Mouse (Mus musculus): ENCODE results near the gene Tcaim.
A peak's percentile ranks its signal among the peaks of the same experiment; 100 is the strongest.
"Not testable (repeated sequence)": the region's sequence is repeated elsewhere in the genome, so short reads cannot be mapped to it uniquely, and the experiment has no call there.

The Tcaim gene

GRCm38 (mm10) chr9:122805053-122805844, at the start of gene Tcaim:
TSS of gene Tcaim (plus strand) at chr9:122805539.
- peak; percentile 86 for DNase-seq (ENCODE audit: low read depth, low spot score)

DNA sequence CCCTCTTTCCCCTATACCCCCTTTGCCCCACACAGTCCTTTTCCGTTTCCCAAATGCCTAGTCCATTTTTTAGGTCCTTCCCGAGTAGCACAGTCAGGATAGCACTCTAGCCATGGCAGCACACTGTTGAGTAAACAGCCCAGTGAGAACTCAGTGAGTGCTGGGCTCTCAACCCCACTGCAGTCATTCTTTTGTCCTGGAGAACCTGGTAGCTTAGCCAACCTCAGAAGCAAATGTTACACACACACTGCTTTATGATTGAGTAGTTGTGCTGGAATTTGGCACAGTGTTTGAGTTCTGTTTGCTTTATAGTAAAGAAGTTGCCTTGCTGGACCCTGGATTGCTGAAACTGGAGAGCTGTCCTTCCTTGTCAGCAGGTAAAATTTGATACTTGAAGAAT, 47.7 kb upstream of the Tcaim start:
- no peak for DNase-seq (ENCODE audit: low read depth, low spot score)

- DNase-seq (ENCODE audit: low read depth, low spot score): no peak
These were observed 45.2 kb upstream of the Tcaim start for GRCm38 (mm10) chr9:122760111-122760510.

- DNase-seq (ENCODE audit: low read depth, low spot score): no peak
These were observed 20.1 kb upstream of the Tcaim start for GRCm38 (mm10) chr9:122785231-122785630.

DNA sequence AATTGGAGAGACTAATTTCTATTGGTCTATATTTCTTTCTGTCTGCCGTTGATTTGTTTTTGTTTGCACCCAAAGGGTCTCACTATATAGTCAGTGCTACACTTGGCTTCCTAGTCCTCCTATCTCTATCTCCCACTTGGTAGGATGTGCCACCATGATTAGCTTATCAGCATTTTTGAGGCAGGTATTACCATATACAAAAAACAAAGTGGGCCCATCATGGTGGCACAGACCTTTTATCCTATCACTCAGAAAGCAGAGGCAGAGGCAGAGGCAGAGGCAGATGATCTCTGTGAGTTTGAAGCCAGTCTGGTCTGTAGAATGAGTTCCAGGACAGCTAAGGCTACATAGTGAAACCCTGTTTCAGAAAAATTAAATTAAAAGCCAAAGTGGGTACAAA, 18.8 kb upstream of the Tcaim start:
- no peak for DNase-seq (ENCODE audit: low read depth, low spot score)

- DNase-seq (ENCODE audit: low read depth, low spot score): no peak
These were observed 554 bp downstream of the Tcaim start for GRCm38 (mm10) chr9:122805845-122806341.

DNA sequence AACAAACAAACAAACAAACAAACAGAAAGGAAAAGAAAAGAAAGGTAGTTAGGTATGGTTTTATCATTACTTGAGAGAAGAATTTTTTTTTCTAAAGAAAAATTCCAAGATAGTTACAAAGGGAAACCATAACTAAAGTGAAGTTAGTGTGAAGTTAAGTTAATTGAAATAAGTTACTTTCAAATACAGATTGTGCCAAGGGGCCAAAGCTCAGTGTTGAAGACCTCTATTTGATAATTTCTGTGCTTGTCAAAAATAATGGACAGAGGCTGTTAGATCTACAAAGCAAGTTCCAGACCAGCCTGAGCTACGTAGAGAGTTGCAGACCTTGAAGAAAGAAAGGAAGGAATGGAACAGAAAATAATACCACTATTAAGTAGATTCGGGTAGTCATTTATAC, 1.8 kb downstream of the Tcaim start:
- DNase-seq (ENCODE audit: low read depth, low spot score): no peak

- no peak for DNase-seq (ENCODE audit: low read depth, low spot score)
These were observed 4.9 kb downstream of the Tcaim start for GRCm38 (mm10) chr9:122810212-122810611.

DNA sequence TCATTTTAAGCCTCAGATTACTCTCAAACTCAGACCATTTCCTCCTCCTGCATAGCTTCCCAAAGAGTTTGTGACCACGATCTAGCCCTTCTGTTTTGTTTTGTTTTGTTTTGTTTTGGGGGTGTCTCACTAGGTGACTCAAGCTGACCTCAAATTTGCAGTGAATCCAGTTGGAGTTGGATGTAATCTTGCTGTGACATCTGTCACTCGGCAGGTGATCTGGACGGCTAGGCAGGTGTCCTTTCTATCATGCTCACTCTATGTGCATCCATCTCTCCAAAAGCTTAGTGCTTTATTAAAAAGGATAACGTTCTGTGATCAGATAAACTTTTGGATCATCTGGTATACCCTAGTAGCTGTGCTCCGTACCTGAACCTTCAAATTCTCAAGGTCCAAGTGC, 7.0 kb downstream of the Tcaim start:
- DNase-seq (ENCODE audit: low read depth, low spot score): no peak

- no peak for DNase-seq (ENCODE audit: low read depth, low spot score)
These were observed 9.4 kb downstream of the Tcaim start for GRCm38 (mm10) chr9:122814775-122815174.

DNA sequence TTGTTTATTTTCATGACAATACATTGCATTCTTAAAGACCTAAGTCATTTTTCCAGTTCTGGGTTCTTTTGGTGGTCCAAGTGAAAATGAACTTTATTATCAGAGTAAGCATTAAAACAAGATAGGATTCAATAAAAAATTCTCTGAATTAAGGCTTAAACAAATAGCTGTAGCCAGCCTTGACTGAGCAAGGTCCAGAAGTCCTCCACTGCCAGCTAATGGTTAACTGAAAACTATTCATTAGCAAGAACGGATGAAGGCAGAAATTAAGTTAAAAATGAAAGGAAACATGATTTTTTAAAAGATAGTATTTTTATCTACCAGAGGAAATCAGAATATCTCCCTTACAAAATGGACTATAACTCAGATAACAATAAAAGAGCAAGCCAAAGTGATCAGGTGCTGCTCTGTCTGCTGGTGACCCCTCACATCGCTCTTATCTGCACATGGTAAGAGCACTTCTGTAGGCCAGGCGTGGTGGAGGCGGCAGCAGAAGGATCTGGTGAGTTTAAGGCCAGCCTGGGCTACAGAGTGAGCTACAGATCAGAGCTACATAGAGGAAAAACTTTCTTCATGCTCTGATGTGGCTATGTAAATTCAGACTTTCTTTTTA, 10.0 kb downstream of the Tcaim start:
- DNase-seq (ENCODE audit: low read depth, low spot score): no peak

DNA sequence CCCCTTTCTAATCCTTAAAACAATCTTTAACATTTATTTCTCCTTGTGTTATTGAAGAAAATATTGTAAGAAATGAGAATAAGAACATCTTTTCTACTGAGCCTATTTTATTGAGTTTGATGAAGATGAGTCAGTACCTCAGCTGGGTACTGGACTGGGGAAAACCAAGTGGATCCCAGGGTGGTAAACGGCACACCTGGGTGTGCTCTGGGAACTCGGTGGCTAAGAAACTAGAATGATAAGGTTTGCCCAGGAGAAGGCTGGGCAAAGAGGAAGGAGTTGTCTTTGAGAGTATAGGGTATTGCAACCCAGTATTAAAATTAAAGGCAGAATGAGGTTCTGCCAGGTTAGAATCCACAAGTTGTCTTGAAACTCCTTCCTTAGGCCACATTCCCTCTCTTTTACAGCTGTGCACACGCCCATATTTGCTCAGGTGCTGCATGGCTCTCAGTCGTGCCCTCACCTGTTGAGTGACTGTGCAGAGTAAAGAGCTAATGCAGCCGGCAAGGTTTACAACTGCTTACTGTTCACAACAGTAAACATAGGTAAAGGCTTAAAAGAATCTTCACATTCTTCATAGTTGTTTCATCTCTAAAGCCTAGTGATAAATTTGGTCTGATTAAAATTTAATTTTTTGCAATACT, 18.2 kb downstream of the Tcaim start:
- DNase-seq (ENCODE audit: low read depth, low spot score): no peak

DNA sequence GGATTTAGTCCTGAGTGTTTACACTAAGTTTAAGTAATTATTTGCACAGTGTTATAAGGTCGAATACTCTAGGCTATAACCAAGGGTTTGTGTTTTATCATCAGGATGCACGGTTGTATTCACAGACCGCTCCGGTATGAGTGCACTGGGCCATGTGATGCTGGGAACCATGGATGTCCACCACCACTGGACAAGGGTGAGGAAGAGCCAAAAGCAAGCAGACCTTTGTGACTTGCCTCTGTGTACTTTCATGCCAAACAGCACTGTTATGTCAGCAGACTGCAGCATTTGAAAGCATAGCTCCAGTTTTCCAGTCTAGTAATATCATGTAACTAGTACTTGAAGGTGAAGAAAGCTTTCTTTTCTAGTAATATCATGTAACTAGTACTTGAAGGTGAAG, 21.4 kb downstream of the Tcaim start:
- DNase-seq (ENCODE audit: low read depth, low spot score): no peak

DNA sequence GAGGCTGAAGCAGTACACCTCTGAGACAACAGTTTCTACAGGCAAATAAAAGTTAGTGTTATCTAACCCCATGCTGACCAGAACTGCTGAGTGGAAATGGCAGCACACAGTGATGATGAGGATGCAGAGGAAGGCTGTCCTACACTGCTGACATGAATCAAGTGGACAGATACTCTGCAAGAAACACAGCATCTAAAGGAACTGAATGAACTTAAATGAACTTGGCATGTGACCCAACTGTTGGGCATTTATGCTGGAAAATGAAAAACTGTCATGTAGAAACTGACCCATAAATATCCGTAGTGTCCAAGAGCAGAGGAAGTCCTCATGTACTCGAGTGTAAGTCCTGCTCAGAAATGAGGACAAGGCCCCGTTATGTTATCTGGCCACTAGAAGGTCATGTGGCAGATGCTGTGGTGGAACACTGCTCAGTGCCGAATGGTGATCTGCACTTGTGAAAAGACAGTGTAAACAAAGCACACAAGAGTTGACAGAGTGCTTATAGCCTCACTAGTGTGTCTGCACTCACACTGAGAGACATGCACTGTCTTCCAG, 24.6 kb downstream of the Tcaim start:
- DNase-seq (ENCODE audit: low read depth, low spot score): no peak

- DNase-seq (ENCODE audit: low read depth, low spot score): no peak
These were observed 30.8 kb downstream of the Tcaim start for GRCm38 (mm10) chr9:122836126-122836525.

DNA sequence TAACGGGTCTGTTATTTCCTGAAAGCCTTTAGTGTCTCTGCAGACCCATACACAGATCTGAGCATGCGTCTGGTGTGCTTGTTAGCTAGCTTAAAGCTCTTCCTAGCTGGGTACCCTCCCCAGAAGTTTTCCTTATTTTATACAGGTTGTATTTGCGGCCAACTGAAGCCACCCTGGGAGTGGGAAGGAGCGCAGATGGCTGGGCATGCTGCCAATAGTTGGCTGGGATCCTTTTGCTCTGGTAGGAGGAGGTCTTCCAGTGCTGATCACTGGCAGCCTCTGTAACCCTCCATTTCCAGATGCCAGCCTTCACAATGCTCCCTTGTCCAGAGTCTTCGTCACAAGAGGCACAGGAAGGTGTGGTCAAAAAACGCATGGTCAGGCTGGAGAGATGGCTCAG, 31.5 kb downstream of the Tcaim start:
- DNase-seq (ENCODE audit: low read depth, low spot score): peak; percentile 38

DNA sequence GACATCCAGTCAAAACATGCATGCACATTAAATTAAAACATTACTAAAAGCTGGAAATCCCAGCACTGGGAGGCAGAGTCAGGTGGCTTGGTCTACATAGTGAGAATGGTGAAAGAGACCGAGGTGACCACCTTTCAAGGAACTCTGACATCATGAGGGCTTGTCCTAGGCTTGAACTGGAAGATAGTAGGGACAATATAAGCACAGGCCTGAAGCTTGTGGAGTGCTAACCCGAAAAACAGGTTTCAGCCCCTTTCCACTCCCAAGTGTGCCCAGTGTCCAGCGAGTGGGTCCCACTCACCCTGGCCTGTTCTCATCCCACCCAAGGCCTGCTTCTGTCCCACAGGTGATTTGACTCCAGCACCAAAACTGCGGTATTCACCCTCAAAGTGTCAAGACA, 31.9 kb downstream of the Tcaim start:
- no peak for DNase-seq (ENCODE audit: low read depth, low spot score)

GRCm38 (mm10) chr9:122837680-122838079, 32.3 kb downstream of the Tcaim start:
- no peak for DNase-seq (ENCODE audit: low read depth, low spot score)

DNA sequence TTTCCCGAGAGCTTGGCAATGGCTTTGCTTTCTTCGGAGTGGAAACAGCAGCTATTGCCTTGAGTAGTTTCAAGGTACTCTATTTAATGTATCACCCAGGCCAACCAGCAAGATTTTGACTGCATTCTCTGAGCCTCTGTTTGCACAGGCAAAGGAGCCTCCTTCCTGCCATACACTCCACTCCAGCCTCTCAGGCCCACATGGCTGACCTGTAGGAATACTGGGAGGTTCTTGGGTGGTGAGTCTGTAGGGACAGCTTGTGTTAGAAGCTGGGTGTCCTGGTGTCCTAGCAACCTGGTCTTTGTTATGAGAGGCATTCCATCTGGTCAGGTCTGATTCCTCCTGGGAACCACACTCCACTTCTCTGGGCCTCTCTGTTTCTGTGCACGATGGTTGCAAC, 38.4 kb downstream of the Tcaim start, which contains the start of gene Gm35549:
Gm35549 (minus strand) TSS at position 276 of the 400 bp plus-strand sequence.
- no peak for DNase-seq (ENCODE audit: low read depth, low spot score)

GRCm38 (mm10) chr9:122845621-122846020, 40.3 kb downstream of the Tcaim start:
- no peak for DNase-seq (ENCODE audit: low read depth, low spot score)

DNA sequence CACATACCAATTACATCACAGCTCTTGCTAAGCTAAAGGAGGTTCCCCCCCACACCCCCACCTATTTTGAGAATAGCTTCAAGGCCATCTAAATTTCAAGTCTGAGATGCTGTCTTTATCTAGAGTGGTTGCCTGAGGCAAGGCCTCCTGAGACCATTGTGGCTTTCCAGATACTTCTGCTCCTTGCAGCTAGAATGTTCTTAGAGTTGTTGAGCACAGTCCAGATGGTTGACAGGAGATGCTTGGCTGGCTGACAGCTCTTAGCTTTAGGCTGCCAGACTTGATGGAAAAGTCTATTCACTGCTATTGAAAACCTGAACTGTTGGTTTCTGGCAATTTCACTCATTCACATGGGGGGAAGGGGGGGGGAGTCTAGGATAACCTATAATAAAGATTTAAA, 40.8 kb downstream of the Tcaim start:
- no peak for DNase-seq (ENCODE audit: low read depth, low spot score)

- not testable (repeated sequence) for DNase-seq (ENCODE audit: low read depth, low spot score)
These were observed 42.5 kb downstream of the Tcaim start for GRCm38 (mm10) chr9:122847811-122848311.

Data from retina, postnatal 7 days (tissue).